Mouse (Mus musculus): ENCODE measurements at regions not wholly inside any gene's neighbourhood (a gene's known extent, or its start where the extent isn't known, plus 50 kb on each side); places are given as distances from the start of the nearest gene placed in this dataset.

DNA sequence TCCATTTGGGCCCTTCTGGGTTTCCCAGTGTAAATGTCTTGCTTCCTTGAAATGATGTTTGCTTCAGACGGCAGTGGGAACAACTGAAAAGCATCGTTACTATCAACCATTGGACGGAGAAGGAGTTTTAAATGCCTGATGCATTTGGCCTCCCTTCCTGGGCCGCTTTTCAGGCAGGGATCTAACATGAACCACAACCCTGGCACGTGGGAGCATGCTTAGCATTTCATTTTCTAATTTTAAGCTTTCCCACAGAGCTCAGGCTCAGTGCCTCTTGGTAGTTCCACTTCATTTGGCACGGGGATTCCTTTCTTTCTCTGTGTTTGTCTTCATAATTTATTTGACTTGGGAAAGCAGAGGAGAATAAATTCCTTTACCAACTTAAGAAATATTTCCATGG is 406.6 kb upstream of the Nbea start:
- DNase-seq (ENCODE audit: low spot score): no peak

DNA sequence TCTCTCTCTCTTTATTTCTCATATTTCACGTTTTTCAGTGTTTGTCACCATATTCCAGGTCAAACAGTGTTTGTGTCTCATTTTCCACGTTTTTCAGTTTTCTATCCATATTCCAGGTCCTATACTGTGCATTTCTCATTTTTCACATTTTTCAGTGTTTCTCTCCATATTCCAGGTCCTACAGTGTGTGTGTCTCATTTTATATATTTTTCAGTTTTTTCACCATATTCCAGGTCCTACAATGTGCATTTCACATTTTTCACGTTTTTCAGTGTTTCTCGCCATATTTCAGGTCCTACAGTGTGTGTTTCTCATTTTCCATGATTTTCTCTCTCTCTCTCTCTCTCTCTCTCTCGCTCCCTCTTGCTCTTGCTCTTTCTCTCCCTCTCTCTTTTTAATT is 391.9 kb upstream of the Nbea start:
- no peak for DNase-seq (ENCODE audit: low spot score)

DNA sequence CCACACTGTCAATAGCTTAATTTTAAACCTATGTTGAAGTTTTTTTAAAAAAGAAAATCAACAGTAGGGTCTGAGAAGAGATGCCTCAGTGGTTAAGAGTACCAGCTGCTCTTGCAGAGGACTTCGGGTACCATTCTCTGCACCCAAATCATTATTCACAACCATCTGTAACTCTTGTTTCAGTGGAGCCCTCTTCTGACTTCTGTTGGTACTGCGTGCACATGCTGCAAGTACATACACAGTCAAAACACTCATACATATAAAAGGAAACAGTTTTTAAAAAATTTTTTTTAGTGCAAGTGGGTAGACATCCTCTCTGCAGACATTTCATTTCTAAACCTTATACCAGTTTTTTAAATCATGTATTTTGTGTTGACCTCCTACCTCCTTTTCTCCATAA is 352.7 kb upstream of the Nbea start:
- no peak for DNase-seq (ENCODE audit: low spot score)

DNA sequence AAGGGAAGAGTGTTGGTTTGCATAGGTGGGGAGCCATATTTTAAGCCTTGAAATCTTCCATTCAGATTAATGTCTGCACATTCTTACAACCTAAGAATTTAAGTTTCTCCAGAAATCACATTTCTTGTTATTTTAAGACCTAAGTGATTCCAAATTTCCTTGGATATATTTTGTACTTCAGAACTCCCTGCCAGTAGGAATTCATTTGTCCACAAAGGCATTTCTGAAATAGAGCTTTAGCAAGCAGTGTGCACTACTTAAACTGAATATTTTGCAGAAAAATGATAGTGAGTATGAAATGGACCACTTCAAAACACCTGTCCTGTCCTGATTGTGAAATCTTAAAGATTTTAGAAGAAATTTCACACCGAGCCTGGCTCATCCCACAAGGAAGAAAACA is 320.9 kb upstream of the Nbea start:
- no peak for DNase-seq (ENCODE audit: low spot score)

DNA sequence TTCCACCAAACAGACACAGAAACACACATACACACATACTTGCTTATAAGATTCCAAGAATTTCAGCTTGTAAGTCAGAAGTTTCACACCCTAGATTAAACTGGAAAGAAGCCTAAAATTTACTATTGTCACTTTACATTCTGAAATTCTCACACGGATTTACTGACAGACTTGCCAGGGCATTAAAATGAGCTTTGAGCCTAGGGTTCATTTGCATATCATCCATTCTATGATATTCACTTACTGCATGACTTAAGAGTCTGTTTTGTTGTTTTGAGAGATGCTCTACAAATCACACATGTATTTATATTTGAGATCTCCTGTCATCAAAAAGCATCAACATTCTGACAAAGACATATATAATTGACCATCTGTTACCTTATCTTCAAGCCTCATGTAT is 315.8 kb upstream of the Nbea start:
- DNase-seq (ENCODE audit: low spot score): no peak

DNA sequence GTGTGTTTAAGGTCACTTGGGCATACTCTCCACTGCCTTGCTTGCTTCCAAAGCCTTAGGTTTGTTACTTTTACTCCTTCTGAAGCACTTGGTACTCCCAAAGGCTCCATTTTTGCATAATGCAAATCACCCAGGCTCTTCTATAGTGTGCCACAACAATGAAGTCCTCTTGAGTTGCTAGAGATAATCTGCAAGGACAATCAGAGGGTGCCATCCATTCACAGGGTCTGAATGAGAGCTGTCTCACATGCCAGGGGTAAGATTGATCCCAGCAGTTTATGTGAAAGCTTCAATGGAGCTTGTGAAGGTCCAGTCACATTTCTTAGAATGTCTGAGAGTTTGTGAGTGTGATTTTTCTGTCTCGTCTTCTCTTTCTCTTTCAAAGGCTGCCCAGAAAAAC is 310.4 kb upstream of the Nbea start:
- no peak for DNase-seq (ENCODE audit: low spot score)

DNA sequence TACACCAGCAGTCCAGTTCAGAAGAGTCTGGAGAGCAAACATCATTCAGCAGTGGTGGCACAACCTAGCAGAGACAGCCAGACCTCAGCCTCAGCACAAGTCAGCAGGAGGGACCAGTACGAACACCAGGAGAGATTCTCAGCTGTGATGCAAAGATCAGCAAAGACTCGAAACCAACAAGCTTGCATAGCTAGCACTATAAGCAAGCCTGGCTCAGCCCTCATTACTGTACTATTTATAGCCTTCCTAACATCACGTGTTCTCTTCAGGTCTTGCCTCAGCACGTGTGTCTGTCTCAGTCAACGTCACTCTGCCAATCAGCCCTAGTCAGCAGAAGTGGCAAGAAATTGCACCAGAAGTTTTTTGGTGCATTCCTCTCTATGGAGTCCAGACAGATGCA is 305.7 kb upstream of the Nbea start:
- no peak for DNase-seq (ENCODE audit: low spot score)

DNA sequence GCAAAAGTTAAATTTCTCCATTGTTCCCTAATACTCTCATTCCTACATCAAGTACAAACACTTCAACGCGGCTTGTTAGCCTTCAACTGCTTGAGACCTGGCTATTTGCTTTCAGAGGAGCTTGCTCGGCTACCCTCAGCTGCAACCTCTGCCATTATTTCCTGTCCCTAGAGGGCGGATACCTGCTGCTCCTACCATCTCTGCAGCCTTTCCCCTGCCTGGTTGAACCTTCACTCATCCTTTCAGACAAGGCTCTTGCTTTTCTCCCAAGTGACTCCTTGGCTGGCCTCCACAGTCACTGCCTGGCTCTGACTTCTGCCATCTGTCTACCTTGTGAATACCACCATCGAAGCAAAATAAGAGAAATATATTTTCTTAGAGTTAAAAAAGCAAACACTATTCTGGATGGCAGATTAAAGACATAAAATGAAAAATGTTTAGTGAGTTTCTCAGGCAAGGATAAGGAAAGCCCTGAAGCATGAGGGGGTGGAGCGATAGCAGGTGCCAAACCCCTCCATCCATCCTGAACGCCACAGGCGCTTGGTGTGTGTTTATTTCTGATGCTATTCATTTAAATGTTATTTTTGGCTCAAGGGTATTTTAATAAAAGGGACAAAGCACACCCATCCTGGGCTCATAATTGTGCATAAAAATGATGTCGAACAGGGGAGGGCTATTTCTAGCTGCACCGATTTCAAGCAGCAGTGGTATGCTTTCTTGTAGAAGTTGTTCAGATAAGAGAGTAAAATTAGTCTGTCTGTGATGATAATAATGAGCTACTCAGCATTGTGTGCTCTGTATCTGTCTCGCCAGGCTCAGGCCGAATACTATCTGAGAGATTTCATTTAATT is 302.3 kb upstream of the Nbea start:
- DNase-seq (ENCODE audit: low spot score): no peak

DNA sequence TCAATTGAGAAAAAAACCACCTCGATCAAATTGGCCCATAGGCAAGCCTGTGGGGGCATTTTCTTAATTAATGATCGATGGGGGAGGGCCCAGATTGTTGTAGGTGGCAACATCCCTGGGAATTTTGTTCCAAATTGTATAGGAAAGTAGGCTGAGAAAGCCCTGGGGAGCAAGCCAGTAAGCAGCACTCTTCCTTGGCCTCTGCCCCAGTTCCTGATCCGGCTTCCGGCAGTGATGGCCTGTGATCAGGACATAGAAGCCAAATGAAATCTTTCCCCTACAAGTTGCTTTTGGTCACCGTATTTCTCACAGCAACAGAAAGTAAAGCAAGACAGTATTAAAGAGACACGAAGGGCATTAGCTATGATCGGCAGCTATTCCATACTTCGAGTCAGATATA is 300.6 kb upstream of the Nbea start:
- DNase-seq (ENCODE audit: low spot score): no peak

DNA sequence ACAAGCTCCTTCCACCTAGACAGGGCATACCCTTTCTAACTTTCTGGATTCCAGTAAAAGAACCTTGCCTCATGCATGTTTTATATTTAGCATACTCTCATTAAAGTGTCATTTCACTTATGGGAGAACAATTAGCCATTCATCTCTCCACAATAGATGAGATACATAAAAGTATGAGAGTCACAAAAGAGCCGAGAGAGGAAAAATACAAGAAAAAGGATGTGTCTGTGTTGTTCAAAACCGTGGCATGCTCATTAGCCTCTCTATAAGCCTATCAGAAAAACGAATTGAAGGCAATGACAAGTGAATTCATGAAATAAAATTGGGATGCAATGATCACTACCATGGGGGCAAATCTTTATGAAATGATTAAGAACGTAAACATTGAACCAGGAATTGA is 299.9 kb upstream of the Nbea start:
- no peak for DNase-seq (ENCODE audit: low spot score)

DNA sequence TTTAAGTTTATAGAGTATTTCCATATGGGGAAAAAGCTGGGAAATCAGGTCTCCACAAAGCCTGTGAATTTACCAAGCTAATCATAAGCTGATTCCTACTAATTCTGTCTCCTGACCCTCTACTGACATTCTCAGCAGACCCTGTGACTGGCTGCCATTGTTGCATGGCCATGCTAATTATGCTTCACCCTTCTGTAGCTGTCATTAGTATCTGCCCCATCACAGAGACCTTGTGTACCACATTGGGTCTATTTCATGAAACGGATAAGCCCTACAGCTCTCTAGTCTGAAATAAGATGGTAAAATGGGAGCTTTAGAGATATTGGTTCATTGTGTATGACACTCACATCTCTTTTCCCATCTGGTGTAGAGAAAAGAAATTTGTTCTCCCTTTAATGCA is 296.0 kb upstream of the Nbea start:
- no peak for DNase-seq (ENCODE audit: low spot score)

DNA sequence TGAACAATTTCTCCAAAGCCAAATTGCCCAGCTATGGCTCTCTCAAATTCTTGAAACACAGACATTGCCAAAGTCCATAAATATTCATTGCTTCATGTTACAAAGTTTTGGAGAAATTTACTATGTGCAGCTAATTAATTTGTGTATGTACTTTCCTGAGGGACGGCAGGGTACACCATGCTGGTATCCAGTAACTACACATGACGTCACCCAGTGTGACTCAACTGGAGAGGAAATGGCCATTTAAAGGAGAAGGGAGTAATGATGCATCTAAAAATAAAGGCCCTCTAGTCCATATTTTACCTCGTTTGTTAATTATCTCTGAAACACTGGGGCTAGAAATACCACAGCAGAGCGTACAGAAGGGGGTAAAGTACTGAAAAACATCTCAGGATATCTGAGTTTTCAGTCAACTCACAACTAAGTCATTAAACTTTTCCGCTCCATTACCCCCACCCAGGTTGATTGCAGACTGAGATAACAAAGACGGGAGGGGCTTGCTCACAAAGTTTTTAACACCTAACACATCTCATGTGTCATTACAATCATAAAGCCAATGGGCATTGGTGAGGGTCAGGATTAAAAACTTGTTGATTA is 295.1 kb upstream of the Nbea start:
- DNase-seq (ENCODE audit: low spot score): no peak

DNA sequence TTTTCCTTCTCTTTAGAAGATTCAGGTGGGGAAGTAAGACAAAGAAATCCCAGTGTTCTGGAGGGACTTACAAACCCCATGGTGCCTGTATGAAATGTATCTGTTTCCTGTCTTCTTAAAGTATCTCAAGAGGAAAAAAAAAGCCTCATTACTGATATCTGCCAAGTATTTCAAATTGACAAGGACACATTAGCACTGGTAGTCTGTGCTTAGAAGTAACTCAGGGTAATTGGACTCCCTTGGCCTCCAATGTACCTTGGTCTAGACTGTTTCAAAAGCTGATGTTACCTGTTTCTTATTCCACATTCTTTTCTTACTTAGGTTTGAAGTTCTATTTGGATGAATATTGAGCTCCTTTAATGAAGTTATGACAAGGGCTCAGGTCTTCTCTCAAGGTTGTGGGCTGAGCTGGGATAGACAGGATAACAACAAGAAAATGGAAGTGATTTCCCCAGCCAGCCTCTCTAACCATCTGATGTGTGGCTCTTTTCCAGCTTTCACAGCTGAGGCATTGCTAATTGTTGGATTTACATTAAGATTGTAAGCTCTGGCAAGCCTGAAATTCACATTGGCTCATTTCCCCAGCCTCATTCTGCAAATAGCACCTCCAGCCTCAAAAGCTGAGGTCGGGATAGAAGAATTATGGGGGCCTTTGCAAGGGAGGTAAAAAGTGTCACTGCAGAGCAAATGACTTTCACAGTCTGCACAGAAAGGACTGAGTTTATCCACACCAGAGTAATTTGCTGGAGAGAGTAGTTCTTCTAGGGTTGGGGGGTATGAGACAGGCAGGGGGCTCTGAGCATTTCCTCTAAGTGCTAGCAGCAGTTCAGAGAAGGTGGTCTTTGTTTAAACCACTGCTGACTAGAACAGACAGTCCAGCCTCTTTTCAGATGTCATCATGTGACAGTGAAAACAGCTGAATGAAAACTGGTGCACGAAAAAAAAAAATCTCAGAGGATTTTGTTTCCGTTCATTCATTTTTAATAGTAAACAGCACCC is 292.3 kb upstream of the Nbea start:
- DNase-seq (ENCODE audit: low spot score): no peak

DNA sequence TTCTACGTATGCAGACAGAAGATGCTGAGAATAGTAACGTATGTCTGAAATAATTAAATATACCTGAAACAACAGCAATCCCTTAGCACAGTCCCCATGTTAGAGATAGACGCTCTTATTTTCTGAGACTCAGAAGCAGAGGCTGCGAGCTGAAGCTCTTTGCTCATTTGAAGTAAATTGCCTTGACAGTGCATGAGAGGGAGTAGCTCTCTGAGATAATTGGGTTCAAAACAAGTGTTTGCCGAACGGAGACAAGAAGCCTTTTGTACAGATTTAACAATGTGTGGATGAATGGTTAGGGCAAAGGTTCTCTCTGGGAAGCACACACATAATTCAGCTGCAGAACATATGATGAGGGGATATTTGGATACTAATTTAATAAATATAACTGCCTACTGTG is 289.1 kb upstream of the Nbea start:
- DNase-seq (ENCODE audit: low spot score): no peak

DNA sequence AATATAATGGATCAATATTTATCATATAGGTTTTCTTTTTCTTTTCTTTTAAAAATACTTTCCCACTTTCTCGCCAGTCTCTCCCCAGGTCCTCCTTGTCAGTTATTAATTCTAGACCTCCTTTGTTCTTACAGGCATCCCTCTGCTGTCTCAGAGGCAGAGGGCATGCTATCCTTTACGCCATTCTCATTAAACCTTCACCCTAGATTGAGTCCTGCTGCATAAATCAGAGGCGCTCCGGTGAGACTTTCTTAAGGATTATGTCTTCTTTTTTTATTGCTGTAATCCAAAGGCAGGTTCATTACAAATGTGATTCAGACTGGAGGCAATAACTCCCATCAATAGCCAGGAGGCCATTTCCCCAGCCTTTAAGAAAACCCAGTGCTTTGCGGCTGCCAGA is 288.3 kb upstream of the Nbea start:
- no peak for DNase-seq (ENCODE audit: low spot score)

DNA sequence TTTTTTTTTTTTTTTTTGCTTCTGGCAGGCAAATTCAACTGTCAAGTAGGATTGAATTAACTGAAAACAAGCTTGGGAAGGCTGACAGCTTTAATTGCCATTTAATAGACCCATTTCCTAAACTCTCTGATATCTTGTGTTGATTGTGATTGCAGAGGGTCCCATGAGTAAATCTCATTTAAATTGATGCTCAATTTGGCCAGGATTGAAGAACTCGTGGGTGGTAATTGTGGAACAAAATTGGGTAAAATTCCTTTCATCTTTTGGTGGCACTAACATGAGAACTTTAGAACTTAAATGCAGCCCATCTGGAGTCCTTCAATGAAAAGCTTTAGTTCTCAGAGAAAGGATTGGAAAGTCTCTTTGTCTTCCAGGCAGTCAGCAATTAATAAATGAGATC is 287.7 kb upstream of the Nbea start:
- no peak for DNase-seq (ENCODE audit: low spot score)

DNA sequence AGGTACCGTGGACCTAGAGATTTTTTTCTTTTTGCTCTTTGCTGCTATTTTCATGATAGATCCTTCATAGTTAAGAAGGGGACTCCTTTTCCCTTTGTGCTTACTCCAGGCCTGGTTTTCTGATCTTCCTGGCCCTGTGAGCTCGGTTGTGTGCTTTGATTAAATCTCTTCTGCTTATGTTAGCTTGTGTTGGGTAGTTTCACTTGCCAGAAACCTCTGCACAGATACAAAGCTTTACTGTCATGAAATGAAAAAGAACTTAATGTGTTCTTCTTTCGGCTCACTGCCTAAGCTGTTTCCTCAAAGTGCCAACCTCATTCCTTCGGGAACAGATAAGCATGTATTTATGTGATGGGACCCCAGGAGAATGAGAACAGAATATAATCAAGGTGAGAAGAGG is 274.1 kb upstream of the Nbea start:
- no peak for DNase-seq (ENCODE audit: low spot score)

DNA sequence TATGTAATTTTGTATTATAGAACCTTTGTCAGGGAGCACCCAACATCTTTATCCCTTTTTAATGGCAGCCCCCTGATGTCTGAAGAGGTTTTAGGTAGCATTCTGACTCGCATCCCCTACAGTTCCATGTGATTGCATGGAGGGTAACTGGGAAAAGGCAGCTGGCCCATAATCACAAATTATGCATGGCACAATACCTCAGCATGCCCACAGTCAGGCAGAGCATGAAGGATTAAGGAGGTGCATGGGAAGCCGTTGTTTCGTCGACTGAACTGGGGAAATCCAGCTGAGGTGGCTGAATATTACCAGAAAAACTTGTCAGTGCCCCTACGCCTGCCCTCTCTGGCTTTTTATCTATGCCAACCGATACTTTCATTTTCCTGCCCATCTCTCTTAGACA is 272.8 kb upstream of the Nbea start:
- DNase-seq (ENCODE audit: low spot score): no peak

DNA sequence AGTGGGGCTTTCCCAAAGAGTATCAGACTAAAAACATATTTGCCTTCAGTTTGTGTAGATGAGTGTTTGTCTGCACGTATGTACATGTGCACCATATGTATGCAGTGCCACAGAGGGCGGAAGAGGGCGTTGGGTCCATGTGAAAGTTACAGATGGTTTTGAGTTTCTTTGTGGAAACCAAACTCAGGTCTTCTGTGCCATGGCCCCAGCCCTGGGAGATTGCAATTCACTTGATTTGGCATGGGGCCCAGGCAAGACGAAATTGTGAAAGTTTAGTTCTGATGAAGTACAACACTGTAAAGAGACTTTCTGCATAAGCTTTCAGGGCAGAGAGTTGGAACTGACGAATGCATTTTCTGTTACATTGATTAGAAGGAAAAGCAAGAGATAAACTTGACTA is 255.4 kb upstream of the Nbea start:
- DNase-seq (ENCODE audit: low spot score): peak; percentile 7

DNA sequence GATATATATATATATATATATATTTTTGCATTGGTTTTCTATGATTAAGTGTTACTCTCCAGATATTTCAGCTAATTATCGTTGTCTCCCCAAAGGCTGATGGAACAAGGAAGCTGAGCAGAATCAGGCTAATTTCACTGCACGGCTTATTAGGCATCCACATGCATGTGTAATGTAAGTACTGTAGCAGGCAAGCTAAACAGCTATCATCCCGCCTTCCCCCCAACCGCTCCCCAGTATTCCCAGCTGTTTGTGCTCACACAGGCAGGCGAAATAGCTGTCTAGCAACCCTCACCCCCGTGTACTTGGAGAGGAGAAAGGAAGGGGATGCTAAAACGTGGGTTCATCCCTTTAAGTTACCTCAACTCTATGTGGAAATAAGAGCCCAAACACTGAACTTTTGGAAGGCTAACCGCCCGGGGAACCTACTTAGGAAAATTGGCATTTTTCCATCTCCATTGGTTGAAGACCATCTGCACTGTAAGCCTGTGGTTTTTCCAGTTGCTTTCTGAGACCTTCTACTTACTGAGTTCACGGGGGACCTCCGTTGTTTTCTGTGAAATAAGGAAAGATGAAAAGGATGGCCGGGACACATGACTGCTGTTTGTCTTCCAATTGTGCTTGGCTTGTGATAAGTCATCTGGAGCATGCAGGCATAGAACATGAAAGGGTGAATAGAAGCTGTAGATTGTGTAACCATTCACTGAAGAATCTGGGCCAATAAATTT is 254.7 kb upstream of the Nbea start:
- DNase-seq (ENCODE audit: low spot score): no peak

DNA sequence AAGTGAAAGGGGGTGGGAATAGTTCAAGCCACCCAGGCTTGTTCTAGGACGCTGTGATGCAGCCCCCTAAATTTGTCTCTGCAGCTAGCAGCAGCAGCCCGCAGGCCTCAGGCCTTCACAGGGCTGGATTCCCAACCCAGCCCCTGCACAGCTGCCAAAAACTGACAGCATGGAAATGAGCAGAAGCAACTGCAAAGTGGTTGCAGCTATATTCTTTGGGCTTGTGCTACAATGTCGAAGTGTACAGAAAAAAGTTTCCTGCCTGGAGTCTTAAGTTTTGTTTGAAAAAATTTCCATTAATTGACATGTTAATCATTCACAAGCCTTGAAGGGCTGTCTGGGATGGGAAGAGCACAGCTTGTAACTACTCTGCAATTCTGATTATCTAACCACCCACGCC is 253.6 kb upstream of the Nbea start:
- DNase-seq (ENCODE audit: low spot score): no peak

DNA sequence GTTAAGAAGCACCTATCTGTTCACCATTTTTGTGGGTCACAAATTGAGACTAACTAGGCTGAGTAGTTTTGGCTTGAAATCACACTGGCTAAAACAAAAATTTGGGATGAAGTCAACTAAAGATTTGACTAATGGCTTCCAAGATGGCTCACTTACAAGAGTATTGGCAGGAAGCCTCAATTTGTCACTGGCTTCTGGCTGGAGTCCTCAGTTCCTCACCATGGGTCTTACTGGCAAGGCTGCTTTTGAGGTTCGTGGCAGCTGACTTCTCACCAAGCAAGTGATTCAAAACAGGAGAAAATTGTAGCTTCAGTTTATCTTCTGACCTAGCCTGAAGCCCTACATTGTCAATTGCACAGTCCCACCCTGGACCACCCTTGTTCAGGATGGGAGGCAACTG is 250.0 kb upstream of the Nbea start:
- DNase-seq (ENCODE audit: low spot score): peak; percentile 14
